Mouse (Mus musculus) stomach, postnatal 0 days (tissue): ENCODE results near the gene Ankrd6. TPM values are rescaled to one million over a fixed set of nuclear protein-coding genes. Genes with fewer than 3 reads are reported as not detected.

Experiments
- ATAC-seq: fragments of 200-750 bp; cut with Nextera tagmentation; 2 replicates; pipeline ENCODE4 v1.8.0; 2017; ENCODE audit not compliant: low FRiP score, low TSS enrichment
- DNase-seq: peaks from one replicate; pipeline ENCODE4 v3.0.0-alpha.2; 2016; ENCODE audit warnings: low spot score
- H3K27ac ChIP-seq: fragments of 300-500 bp; sonication (generic); replicated peaks from 2 replicates; pipeline ENCODE4 v1.5.1; 2014; ENCODE audit warnings: mild to moderate bottlenecking, control low read depth
- H3K27me3 ChIP-seq: fragments of 300-500 bp; sonication (generic); 2 replicates; pipeline ENCODE4 v1.6.1; 2014; ENCODE audit warnings: low read length; ENCODE audit not compliant: control insufficient read depth, insufficient read depth
- H3K36me3 ChIP-seq: fragments of 300-500 bp; sonication (generic); 2 replicates; pipeline ENCODE4 v1.6.1; 2014; ENCODE audit warnings: low read length, mixed read lengths; ENCODE audit not compliant: control insufficient read depth, insufficient read depth
- H3K4me1 ChIP-seq: fragments of 300-500 bp; sonication (generic); replicated peaks from 2 replicates; pipeline ENCODE4 v1.6.1; 2014; ENCODE audit warnings: antibody characterized with exemption; ENCODE audit not compliant: control insufficient read depth, insufficient read depth
- H3K4me2 ChIP-seq: fragments of 300-500 bp; sonication (generic); replicated peaks from 2 replicates; pipeline ENCODE4 v1.6.1; 2014; ENCODE audit warnings: low read depth, mild to moderate bottlenecking, control low read depth, moderate library complexity
- H3K4me3 ChIP-seq: fragments of 300-500 bp; sonication (generic); 2 replicates; pipeline ENCODE4 v1.5.1; 2014; ENCODE audit warnings: low read depth, low read length, control low read depth
- H3K9ac ChIP-seq: fragments of 300-500 bp; sonication (generic); 2 replicates; pipeline ENCODE4 v1.6.1; 2014; ENCODE audit warnings: mild to moderate bottlenecking, low read length, control low read depth, mixed read lengths
- H3K9me3 ChIP-seq: fragments of 300-500 bp; sonication (generic); 2 replicates; pipeline ENCODE4 v1.6.1; 2016; ENCODE audit warnings: low read length; ENCODE audit not compliant: control insufficient read depth
- CTCF ChIP-seq: IDR thresholded peaks from 2 replicates; pipeline ENCODE4 v1.5.1; 2016; ENCODE audit warnings: antibody characterized with exemption, low read depth, mild to moderate bottlenecking, moderate library complexity
- EP300 ChIP-seq: optimal IDR thresholded peaks from 2 replicates; pipeline ENCODE3; 2016; ENCODE audit warnings: antibody characterized with exemption
- WGBS: fragments of 180-500 bp; shearing (Covaris S2); extraction: QIAGEN DNeasy Blood & Tissue Kit; methylation state at CpG from one replicate; pipeline ENCODE4 v1.1.7; 2014; 5-methylcytosine and 5-hydroxymethylcytosine counted together
- polyA plus RNA-seq: library from polyadenylated mRNA; unstranded; fragments of >200 nt; fragmentation: Nextera tagmentation; extraction: Ambion mirVana; gene quantifications from 2 replicates; pipeline ENCODE4 v1.2.1, GENCODE M21; 2015

Ankrd6 gene
- polyA plus RNA-seq, 1 experiment from 2014 or later: 2.2 TPM

DNA sequence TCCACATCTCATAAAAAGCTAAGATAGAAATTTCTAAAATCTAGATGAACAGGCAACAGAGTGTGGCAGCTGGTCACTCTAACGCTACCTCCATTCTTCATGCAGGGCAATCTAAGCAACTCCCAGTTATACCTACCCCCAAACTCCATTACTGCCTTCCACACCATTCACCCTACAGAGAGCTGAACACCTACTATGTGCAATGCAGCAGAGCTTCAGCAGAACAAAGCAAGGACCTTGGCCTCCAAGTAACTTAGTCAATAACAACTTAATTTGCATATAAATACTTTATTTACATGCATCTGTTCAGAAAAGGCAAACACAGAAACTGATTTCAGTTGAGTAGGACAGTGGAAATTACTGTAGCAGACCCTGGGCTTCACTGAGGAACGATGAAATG is 44.7 kb downstream of the Ankrd6 start:
- H3K4me1 ChIP-seq: no peaks in the 10 kb centered on the region
- H3K4me2 ChIP-seq: no peak overlapping the region
- H3K27ac ChIP-seq: no peak overlapping the region
- TF ChIP-seq EP300: no peak
- no peak for TF ChIP-seq CTCF
- H3K9ac ChIP-seq: no peak overlapping the region
- no peaks in the 10 kb centered on the region for H3K9me3 ChIP-seq
- H3K4me3 ChIP-seq: no peak overlapping the region
- 93% methylated on average over 2 of the region's 2 CpGs for WGBS
- DNase-seq (no peak), ATAC-seq (no peak)
- no peaks in the 10 kb centered on the region for H3K27me3 ChIP-seq
- H3K36me3 ChIP-seq: no peaks in the 10 kb centered on the region

DNA sequence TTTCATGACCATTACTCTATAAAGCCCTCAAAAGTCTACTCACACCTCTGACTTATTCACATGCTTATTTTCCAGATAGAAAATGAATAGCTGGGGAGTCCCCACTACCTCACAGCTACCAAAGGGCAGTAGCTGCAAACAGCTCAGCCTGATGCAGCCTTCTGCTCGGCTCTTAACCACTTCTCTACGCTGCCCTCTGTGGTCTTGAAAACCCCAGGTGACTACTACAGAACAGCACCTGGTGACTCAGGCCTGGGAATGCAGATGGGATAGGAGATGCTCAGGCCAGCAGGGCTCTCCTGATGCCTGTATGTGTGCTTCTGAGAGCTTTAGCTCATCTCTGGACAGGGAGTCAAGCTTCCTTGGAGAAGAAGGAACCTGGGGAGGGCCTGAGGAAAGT is 45.3 kb downstream of the Ankrd6 start:
- no peaks in the 10 kb centered on the region for H3K4me1 ChIP-seq
- no peak overlapping the region for H3K4me3 ChIP-seq
- no peak overlapping the region for H3K4me2 ChIP-seq
- 72% methylated on average over 2 of the region's 2 CpGs for WGBS
- H3K36me3 ChIP-seq: no peaks in the 10 kb centered on the region
- H3K27me3 ChIP-seq: no peaks in the 10 kb centered on the region
- no peak for ATAC-seq
- H3K9me3 ChIP-seq: no peaks in the 10 kb centered on the region
- TF ChIP-seq CTCF (no peak), EP300 (no peak)
- no peak overlapping the region for H3K9ac ChIP-seq
- DNase-seq: no peak
- no peak overlapping the region for H3K27ac ChIP-seq

DNA sequence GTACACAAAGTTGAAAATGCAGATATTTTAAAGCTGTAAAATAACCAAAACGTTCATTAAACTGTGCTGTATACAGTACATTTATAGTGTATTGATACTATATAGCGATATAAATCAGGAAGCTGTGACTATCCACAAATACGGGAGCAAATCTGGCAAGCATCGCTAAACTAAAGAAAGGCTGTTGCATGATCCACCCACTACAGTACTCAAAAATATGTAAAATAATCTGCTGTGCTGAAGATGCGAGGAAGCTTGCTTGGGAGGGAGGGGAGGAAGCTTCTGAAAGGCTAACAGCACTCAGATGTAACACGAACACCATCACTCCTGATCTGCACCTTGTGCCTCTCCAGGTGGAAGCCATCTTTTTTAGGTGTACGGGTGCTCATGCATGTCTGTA is 46.8 kb downstream of the Ankrd6 start:
- no peak overlapping the region for H3K4me3 ChIP-seq
- no peak for TF ChIP-seq EP300
- no peak for TF ChIP-seq CTCF
- WGBS: 74% methylated on average over 7 of the region's 7 CpGs
- no peaks in the 10 kb centered on the region for H3K9me3 ChIP-seq
- no peaks in the 10 kb centered on the region for H3K36me3 ChIP-seq
- ATAC-seq: no peak
- no peak overlapping the region for H3K9ac ChIP-seq
- no peak overlapping the region for H3K27ac ChIP-seq
- no peaks in the 10 kb centered on the region for H3K27me3 ChIP-seq
- H3K4me2 ChIP-seq: no peak overlapping the region
- no peaks in the 10 kb centered on the region for H3K4me1 ChIP-seq
- DNase-seq: no peak

DNA sequence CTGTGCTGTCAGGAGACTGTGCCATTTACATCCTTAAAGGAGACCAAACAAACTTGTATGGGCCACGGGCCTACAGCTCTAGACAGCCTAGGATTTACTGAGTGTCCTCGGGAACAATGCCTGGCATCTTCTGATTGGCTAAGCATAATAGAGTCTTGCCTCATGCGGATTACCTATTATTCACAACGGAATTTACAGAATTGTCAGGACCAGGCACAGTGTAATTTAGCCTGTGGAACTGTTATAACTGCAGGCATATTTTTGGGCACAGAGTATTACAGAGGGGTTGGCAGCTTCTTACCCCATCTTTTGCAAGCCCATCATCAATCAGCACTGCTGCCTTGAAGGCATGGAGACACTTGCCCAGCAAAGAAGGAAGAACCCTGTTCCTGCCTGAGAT is 51.6 kb downstream of the Ankrd6 start:
- H3K4me2 ChIP-seq: no peak overlapping the region
- H3K4me3 ChIP-seq: no peak overlapping the region
- 33% methylated on average over 4 of the region's 4 CpGs for WGBS
- no peak overlapping the region for H3K9ac ChIP-seq
- H3K9me3 ChIP-seq: 0 out of 2 replicates have a peak, but pooled peaks cover 3% of the 10 kb centered on the region
- H3K27me3 ChIP-seq: no peaks in the 10 kb centered on the region
- H3K27ac ChIP-seq: no peak overlapping the region
- no peaks in the 10 kb centered on the region for H3K4me1 ChIP-seq
- H3K36me3 ChIP-seq: no peaks in the 10 kb centered on the region
- ATAC-seq (no peak), DNase-seq (no peak)
- no peak for TF ChIP-seq EP300
- TF ChIP-seq CTCF: no peak

DNA sequence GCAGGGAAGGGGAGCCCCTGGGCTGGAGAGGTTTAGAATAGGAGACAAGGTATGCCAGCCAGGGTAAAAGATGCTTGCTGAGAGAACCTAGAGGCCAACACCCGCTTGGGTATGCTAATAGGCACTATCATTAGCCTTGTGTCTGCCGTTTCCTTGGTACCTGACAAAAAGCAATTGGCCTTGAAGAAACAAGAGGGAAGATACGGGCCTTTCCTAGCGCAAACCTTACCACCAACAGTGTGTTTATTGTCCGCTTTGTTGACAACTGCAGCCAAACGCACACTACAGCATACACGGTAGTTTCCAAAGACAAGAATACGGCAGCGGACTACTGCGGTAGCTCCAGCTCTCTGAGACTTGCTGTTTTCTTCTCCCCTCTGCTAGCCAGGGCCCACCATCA is 59.3 kb downstream of the Ankrd6 start:
- ATAC-seq (no peak), DNase-seq (no peak)
- Histone ChIP-seq H3K4me3 (no peak overlapping the region), H3K4me2 (no peak overlapping the region), H3K4me1 (no peaks in the 10 kb centered on the region), H3K27me3 (no peaks in the 10 kb centered on the region), H3K36me3 (no peaks in the 10 kb centered on the region), H3K9me3 (0 out of 2 replicates have a peak, but pooled peaks cover 3% of the 10 kb centered on the region), H3K27ac (no peak overlapping the region), H3K9ac (no peak overlapping the region)
- WGBS: 90% methylated on average over 10 of the region's 10 CpGs
- TF ChIP-seq EP300 (no peak), CTCF (no peak)

DNA sequence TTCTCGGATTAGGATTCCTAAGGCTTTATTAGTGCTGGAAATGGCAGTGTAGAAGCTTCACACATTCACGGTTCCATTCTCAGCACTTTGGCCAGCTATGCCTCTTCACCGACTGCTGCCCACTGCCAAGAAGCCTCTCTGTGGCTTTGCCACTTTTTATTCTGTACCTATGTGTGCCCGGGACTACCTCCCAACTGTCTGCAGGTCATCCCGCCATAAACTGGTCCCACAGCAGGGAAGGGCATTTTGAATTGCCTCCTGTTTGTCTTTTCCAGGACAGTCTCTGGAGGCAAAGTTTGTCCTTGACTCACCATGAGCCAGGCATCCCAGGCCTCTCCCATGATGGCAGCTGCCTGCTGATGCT is 59.9 kb downstream of the Ankrd6 start:
- Histone ChIP-seq H3K27ac (no peak overlapping the region), H3K27me3 (no peaks in the 10 kb centered on the region), H3K4me2 (no peak overlapping the region), H3K4me1 (no peaks in the 10 kb centered on the region), H3K9ac (no peak overlapping the region), H3K4me3 (no peak overlapping the region), H3K36me3 (no peaks in the 10 kb centered on the region), H3K9me3 (0 out of 2 replicates have a peak, but pooled peaks cover 3% of the 10 kb centered on the region)
- WGBS: 72% methylated on average over 5 of the region's 5 CpGs
- TF ChIP-seq CTCF (no peak), EP300 (no peak)
- DNase-seq (no peak), ATAC-seq (no peak; the same call in 1 of the 2 replicates)
